Mouse (Mus musculus): ENCODE data around the gene Dnajb12. TPM values are rescaled to one million over a fixed set of nuclear protein-coding genes. Genes with fewer than 3 reads are reported as not detected.
A peak's percentile ranks its signal among the peaks of the same experiment; 100 is the strongest.
"Not testable (repeated sequence)": the region's sequence is repeated elsewhere in the genome, so short reads cannot be mapped to it uniquely, and the experiment has no call there.

The Dnajb12 gene
- polyA plus RNA-seq, 1 experiment from 2014 or later: 28.6 TPM

GRCm38 (mm10) chr10:59872651-59873050 lies 6.7 kb upstream of the Dnajb12 start:
- H3K9ac ChIP-seq (ENCODE audit: low read length); ATAC-seq (ENCODE audit: insufficient number of reproducible peaks, insufficient read depth, low FRiP score, low read depth); H3K36me3 ChIP-seq (ENCODE audit: control insufficient read depth, insufficient read depth, low read length); H3K4me3 ChIP-seq (ENCODE audit: control insufficient read depth in 1 of 2, insufficient read depth in 1 of 2, low read depth in 1 of 2, low read length in 2 of 2); H3K4me1 ChIP-seq (ENCODE audit: control insufficient read depth in 2 of 2, insufficient read depth in 2 of 2, low read length in 2 of 2); H3K27me3 ChIP-seq (ENCODE audit: control insufficient read depth, insufficient read depth, low read length); H3K9me3 ChIP-seq (ENCODE audit: control insufficient read depth, low read length); H3K27ac ChIP-seq (replicated peaks in 1 of 2; ENCODE audit: control insufficient read depth in 1 of 2, insufficient read depth in 1 of 2, low read depth in 2 of 2, low read length in 2 of 2); H3K4me2 ChIP-seq (ENCODE audit: low read length): not testable (repeated sequence)
- WGBS: 90% methylated on average over 4 of the region's 4 CpGs

- H3K4me2 ChIP-seq (ENCODE audit: low read length): no peak overlapping the region
- H3K9me3 ChIP-seq (ENCODE audit: control insufficient read depth, low read length): no peaks in the 10 kb centered on the region
- no peak overlapping the region for H3K9ac ChIP-seq (ENCODE audit: low read length)
- H3K27me3 ChIP-seq (ENCODE audit: control insufficient read depth, insufficient read depth, low read length): no peaks in the 10 kb centered on the region
- no peak overlapping the region for H3K27ac ChIP-seq (replicated peaks in 1 of 2; ENCODE audit: control insufficient read depth in 1 of 2, insufficient read depth in 1 of 2, low read depth in 2 of 2, low read length in 2 of 2)
- H3K36me3 ChIP-seq (ENCODE audit: control insufficient read depth, insufficient read depth, low read length): no peaks in the 10 kb centered on the region
- 79% methylated on average over 5 of the region's 5 CpGs for WGBS
- H3K4me3 ChIP-seq (ENCODE audit: control insufficient read depth in 1 of 2, insufficient read depth in 1 of 2, low read depth in 1 of 2, low read length in 2 of 2): no peak overlapping the region
- no peak for ATAC-seq (ENCODE audit: insufficient number of reproducible peaks, insufficient read depth, low FRiP score, low read depth)
- no peaks in the 10 kb centered on the region for H3K4me1 ChIP-seq (ENCODE audit: control insufficient read depth in 2 of 2, insufficient read depth in 2 of 2, low read length in 2 of 2)
Measured at GRCm38 (mm10) chr10:59873206-59873605, 6.2 kb upstream of the Dnajb12 start.

- Histone ChIP-seq H3K4me1 (ENCODE audit: control insufficient read depth in 2 of 2, insufficient read depth in 2 of 2, low read length in 2 of 2) (no peaks in the 10 kb centered on the region), H3K27me3 (ENCODE audit: control insufficient read depth, insufficient read depth, low read length) (no peaks in the 10 kb centered on the region), H3K4me3 (ENCODE audit: control insufficient read depth in 1 of 2, insufficient read depth in 1 of 2, low read depth in 1 of 2, low read length in 2 of 2) (no peak overlapping the region), H3K9me3 (ENCODE audit: control insufficient read depth, low read length) (no peaks in the 10 kb centered on the region), H3K27ac (replicated peaks in 1 of 2; ENCODE audit: control insufficient read depth in 1 of 2, insufficient read depth in 1 of 2, low read depth in 2 of 2, low read length in 2 of 2) (no peak overlapping the region), H3K9ac (ENCODE audit: low read length) (no peak overlapping the region), H3K4me2 (ENCODE audit: low read length) (no peak overlapping the region), H3K36me3 (ENCODE audit: control insufficient read depth, insufficient read depth, low read length) (no peaks in the 10 kb centered on the region)
- WGBS: 48% methylated on average over 5 of the region's 5 CpGs
- no peak for ATAC-seq (ENCODE audit: insufficient number of reproducible peaks, insufficient read depth, low FRiP score, low read depth)
Measured at GRCm38 (mm10) chr10:59873613-59874012, 5.7 kb upstream of the Dnajb12 start.

GRCm38 (mm10) chr10:59875396-59875795 lies 4.0 kb upstream of the Dnajb12 start:
- ATAC-seq (ENCODE audit: insufficient number of reproducible peaks, insufficient read depth, low FRiP score, low read depth): no peak
- WGBS: 11% methylated on average over 1 of the region's 1 CpGs
- H3K9me3 ChIP-seq (ENCODE audit: control insufficient read depth, low read length): no peaks in the 10 kb centered on the region
- no peak overlapping the region for H3K4me2 ChIP-seq (ENCODE audit: low read length)
- no peaks in the 10 kb centered on the region for H3K36me3 ChIP-seq (ENCODE audit: control insufficient read depth, insufficient read depth, low read length)
- no peak overlapping the region for H3K4me3 ChIP-seq (ENCODE audit: control insufficient read depth in 1 of 2, insufficient read depth in 1 of 2, low read depth in 1 of 2, low read length in 2 of 2)
- H3K4me1 ChIP-seq (ENCODE audit: control insufficient read depth in 2 of 2, insufficient read depth in 2 of 2, low read length in 2 of 2): peaks cover 0 to 2% of the 10 kb centered on the region in 2 experiments; a peak in 2 of 4 replicates
- no peak overlapping the region for H3K9ac ChIP-seq (ENCODE audit: low read length)
- no peak overlapping the region for H3K27ac ChIP-seq (replicated peaks in 1 of 2; ENCODE audit: control insufficient read depth in 1 of 2, insufficient read depth in 1 of 2, low read depth in 2 of 2, low read length in 2 of 2)
- H3K27me3 ChIP-seq (ENCODE audit: control insufficient read depth, insufficient read depth, low read length): no peaks in the 10 kb centered on the region

GRCm38 (mm10) chr10:59876698-59877097 lies 2.7 kb upstream of the Dnajb12 start:
- H3K36me3 ChIP-seq (ENCODE audit: control insufficient read depth, insufficient read depth, low read length); H3K4me3 ChIP-seq (ENCODE audit: control insufficient read depth in 1 of 2, insufficient read depth in 1 of 2, low read depth in 1 of 2, low read length in 2 of 2); H3K9ac ChIP-seq (ENCODE audit: low read length); H3K4me2 ChIP-seq (ENCODE audit: low read length); ATAC-seq (ENCODE audit: insufficient number of reproducible peaks, insufficient read depth, low FRiP score, low read depth); H3K9me3 ChIP-seq (ENCODE audit: control insufficient read depth, low read length); H3K27me3 ChIP-seq (ENCODE audit: control insufficient read depth, insufficient read depth, low read length); H3K27ac ChIP-seq (replicated peaks in 1 of 2; ENCODE audit: control insufficient read depth in 1 of 2, insufficient read depth in 1 of 2, low read depth in 2 of 2, low read length in 2 of 2): not testable (repeated sequence)
- WGBS: 86% methylated on average over 2 of the region's 4 CpGs
- peaks cover 2 to 10% of the 10 kb centered on the region in 2 experiments; a peak in 3 of 4 replicates for H3K4me1 ChIP-seq (ENCODE audit: control insufficient read depth in 2 of 2, insufficient read depth in 2 of 2, low read length in 2 of 2)

GRCm38 (mm10) chr10:59877421-59878117 lies 1.8 kb upstream of the Dnajb12 start:
- H3K9ac ChIP-seq (ENCODE audit: low read length): no peak overlapping the region
- peaks cover 2 to 10% of the 10 kb centered on the region in 2 experiments; a peak in 3 of 4 replicates for H3K4me1 ChIP-seq (ENCODE audit: control insufficient read depth in 2 of 2, insufficient read depth in 2 of 2, low read length in 2 of 2)
- H3K9me3 ChIP-seq (ENCODE audit: control insufficient read depth, low read length): no peaks in the 10 kb centered on the region
- no peaks in the 10 kb centered on the region for H3K36me3 ChIP-seq (ENCODE audit: control insufficient read depth, insufficient read depth, low read length)
- no peak overlapping the region for H3K4me3 ChIP-seq (ENCODE audit: control insufficient read depth in 1 of 2, insufficient read depth in 1 of 2, low read depth in 1 of 2, low read length in 2 of 2)
- 75% methylated on average over 15 of the region's 15 CpGs for WGBS
- no peak overlapping the region for H3K27ac ChIP-seq (replicated peaks in 1 of 2; ENCODE audit: control insufficient read depth in 1 of 2, insufficient read depth in 1 of 2, low read depth in 2 of 2, low read length in 2 of 2)
- H3K27me3 ChIP-seq (ENCODE audit: control insufficient read depth, insufficient read depth, low read length): no peaks in the 10 kb centered on the region
- no peak for ATAC-seq (ENCODE audit: insufficient number of reproducible peaks, insufficient read depth, low FRiP score, low read depth)
- no peak overlapping the region for H3K4me2 ChIP-seq (ENCODE audit: low read length)

GRCm38 (mm10) chr10:59878823-59879222 lies 533 bp upstream of the Dnajb12 start:
- H3K9ac ChIP-seq (ENCODE audit: low read length): peak overlapping the region; percentile 98
- peaks cover 2 to 10% of the 10 kb centered on the region in 2 experiments; a peak in 3 of 4 replicates for H3K4me1 ChIP-seq (ENCODE audit: control insufficient read depth in 2 of 2, insufficient read depth in 2 of 2, low read length in 2 of 2)
- peak overlapping the region; percentile 74 to 97 for H3K4me3 ChIP-seq (ENCODE audit: control insufficient read depth in 1 of 2, insufficient read depth in 1 of 2, low read depth in 1 of 2, low read length in 2 of 2)
- no peaks in the 10 kb centered on the region for H3K27me3 ChIP-seq (ENCODE audit: control insufficient read depth, insufficient read depth, low read length)
- no peaks in the 10 kb centered on the region for H3K9me3 ChIP-seq (ENCODE audit: control insufficient read depth, low read length)
- peak overlapping the region; percentile 96 to 100 for H3K27ac ChIP-seq (replicated peaks in 1 of 2; ENCODE audit: control insufficient read depth in 1 of 2, insufficient read depth in 1 of 2, low read depth in 2 of 2, low read length in 2 of 2)
- H3K4me2 ChIP-seq (ENCODE audit: low read length): peak overlapping the region; percentile 90
- no peak for ATAC-seq (ENCODE audit: insufficient number of reproducible peaks, insufficient read depth, low FRiP score, low read depth)
- 16% methylated on average over 5 of the region's 5 CpGs for WGBS
- peaks cover under 1% of the 10 kb centered on the region; the same call in 1 of the 2 replicates for H3K36me3 ChIP-seq (ENCODE audit: control insufficient read depth, insufficient read depth, low read length)

GRCm38 (mm10) chr10:59880029-59880386 lies 652 bp downstream of the Dnajb12 start:
- WGBS: under 1% methylated on average over 13 of the region's 13 CpGs
- no peaks in the 10 kb centered on the region for H3K9me3 ChIP-seq (ENCODE audit: control insufficient read depth, low read length)
- H3K27ac ChIP-seq (replicated peaks in 1 of 2; ENCODE audit: control insufficient read depth in 1 of 2, insufficient read depth in 1 of 2, low read depth in 2 of 2, low read length in 2 of 2): peak overlapping the region; percentile 96 to 100
- H3K27me3 ChIP-seq (ENCODE audit: control insufficient read depth, insufficient read depth, low read length): no peaks in the 10 kb centered on the region
- peak overlapping the region; percentile 74 to 97 for H3K4me3 ChIP-seq (ENCODE audit: control insufficient read depth in 1 of 2, insufficient read depth in 1 of 2, low read depth in 1 of 2, low read length in 2 of 2)
- ATAC-seq (ENCODE audit: insufficient number of reproducible peaks, insufficient read depth, low FRiP score, low read depth): peak; percentile 15; the same call in 1 of the 2 replicates
- H3K4me1 ChIP-seq (ENCODE audit: control insufficient read depth in 2 of 2, insufficient read depth in 2 of 2, low read length in 2 of 2): peaks cover 2 to 10% of the 10 kb centered on the region in 2 experiments; a peak in 3 of 4 replicates
- H3K9ac ChIP-seq (ENCODE audit: low read length): peak overlapping the region; percentile 98
- peak overlapping the region; percentile 90 for H3K4me2 ChIP-seq (ENCODE audit: low read length)
- peaks cover 10% of the 10 kb centered on the region; the same call in 1 of the 2 replicates for H3K36me3 ChIP-seq (ENCODE audit: control insufficient read depth, insufficient read depth, low read length)

All from heart, embryonic 14.5 days (tissue).